Mouse (Mus musculus): ENCODE data around the gene Egflam. TPM values are rescaled to one million over a fixed set of nuclear protein-coding genes. Genes with fewer than 3 reads are reported as not detected.

The Egflam gene
- polyA plus RNA-seq, 2 experiments = 0.18 to 0.51 TPM

DNA sequence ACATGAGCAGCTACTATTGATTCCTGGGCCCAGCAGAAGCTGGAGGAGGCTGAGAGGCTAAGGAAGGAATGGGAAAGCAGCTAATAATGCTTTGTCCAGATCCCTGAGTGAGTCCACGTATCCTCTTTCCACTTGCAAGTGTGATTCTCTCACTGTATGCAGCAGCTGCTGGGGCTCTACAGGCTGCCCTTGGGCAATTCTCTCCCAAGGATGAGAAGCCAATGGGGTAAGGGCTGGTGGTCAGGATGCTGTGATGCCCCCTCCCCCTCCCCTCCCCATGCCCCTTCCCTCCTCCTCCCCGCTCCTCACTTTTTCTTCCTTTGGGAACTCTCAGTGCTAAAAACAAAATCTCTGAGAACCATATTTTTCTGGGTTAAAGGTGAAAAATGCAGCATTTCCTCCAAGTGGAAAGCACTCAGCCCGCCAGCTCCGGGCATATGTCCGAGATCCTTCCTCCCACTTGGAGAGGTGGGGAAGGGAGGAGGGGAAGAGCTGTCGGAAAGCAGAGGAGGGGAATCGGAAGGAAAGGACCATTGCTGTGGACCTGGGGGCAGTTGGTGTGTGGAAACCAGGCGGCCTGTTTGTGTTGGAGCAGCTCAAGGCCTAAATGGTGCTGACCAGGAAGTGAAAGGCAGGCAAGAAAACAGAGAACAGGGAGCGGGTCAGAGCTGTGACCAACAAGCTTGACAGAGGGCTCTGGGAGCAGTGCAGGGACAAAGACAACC lies 194.4 kb downstream of the Egflam start:
- 0 out of 4 replicates have a peak, but pooled peaks cover 0 to 2% of the 10 kb centered on the region in 2 experiments for H3K4me1 ChIP-seq (replicated peaks; ENCODE audit: control insufficient read depth in 2 of 2, insufficient read depth in 2 of 2, low read length in 1 of 2)
- no peaks in the 10 kb centered on the region; the same call in 1 of the 2 replicates for H3K27me3 ChIP-seq (ENCODE audit: control insufficient read depth, insufficient read depth, low read length)
- no peak overlapping the region for H3K4me3 ChIP-seq (ENCODE audit: insufficient read depth in 1 of 2, low read depth in 2 of 2, low read length in 2 of 2)
- H3K27ac ChIP-seq = no peak overlapping the region
- H3K9me3 ChIP-seq (ENCODE audit: control insufficient read depth, low read length) = no peaks in the 10 kb centered on the region
- TF ChIP-seq CTCF (IDR thresholded peaks at IDR 0.05; ENCODE audit: low read depth) = no peak
- no peak for TF ChIP-seq EP300 (IDR thresholded peaks at IDR 0.05; ENCODE audit: low read depth)
- no peak overlapping the region for H3K4me2 ChIP-seq (ENCODE audit: low read depth)
- ATAC-seq (ENCODE audit: insufficient read depth) (no peak), DNase-seq (ENCODE audit: low read depth in 3 of 3, low spot score in 3 of 3) (no peak)
- 37% methylated on average over 9 of the region's 9 CpGs for WGBS (ENCODE audit: insufficient replicate concordance)
- no peaks in the 10 kb centered on the region for H3K36me3 ChIP-seq (replicated peaks; ENCODE audit: control insufficient read depth, insufficient read depth, low read depth)
- no peak overlapping the region for H3K9ac ChIP-seq (replicated peaks)

DNA sequence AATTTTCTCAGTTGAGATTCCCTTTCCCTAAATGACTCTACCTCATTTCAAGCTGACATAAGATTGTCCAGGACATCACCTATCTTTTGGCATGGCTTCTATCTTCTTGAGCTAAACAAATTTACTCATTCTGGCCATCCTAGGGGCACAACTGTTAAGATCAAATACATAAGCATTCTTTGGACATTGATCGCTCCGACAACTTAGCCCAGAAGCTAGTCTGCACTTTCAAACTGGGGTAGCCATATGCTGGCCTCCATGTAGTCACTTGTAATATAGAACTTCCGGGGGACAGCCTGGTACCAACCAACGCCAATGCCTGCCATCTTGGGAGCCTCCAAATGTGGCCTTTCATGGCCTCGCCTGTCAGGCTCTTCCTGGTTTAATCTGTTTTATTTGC lies 195.2 kb downstream of the Egflam start:
- H3K4me3 ChIP-seq (ENCODE audit: insufficient read depth in 1 of 2, low read depth in 2 of 2, low read length in 2 of 2) = no peak overlapping the region
- no peak overlapping the region for H3K9ac ChIP-seq (replicated peaks)
- no peaks in the 10 kb centered on the region for H3K9me3 ChIP-seq (ENCODE audit: control insufficient read depth, low read length)
- 56% methylated on average over 5 of the region's 5 CpGs for WGBS (ENCODE audit: insufficient replicate concordance)
- H3K4me2 ChIP-seq (ENCODE audit: low read depth) = no peak overlapping the region
- DNase-seq (ENCODE audit: low read depth in 3 of 3, low spot score in 3 of 3) (no peak), ATAC-seq (ENCODE audit: insufficient read depth) (no peak)
- H3K36me3 ChIP-seq (replicated peaks; ENCODE audit: control insufficient read depth, insufficient read depth, low read depth) = no peaks in the 10 kb centered on the region
- 0 out of 4 replicates have a peak, but pooled peaks cover 0 to 2% of the 10 kb centered on the region in 2 experiments for H3K4me1 ChIP-seq (replicated peaks; ENCODE audit: control insufficient read depth in 2 of 2, insufficient read depth in 2 of 2, low read length in 1 of 2)
- no peaks in the 10 kb centered on the region; the same call in 1 of the 2 replicates for H3K27me3 ChIP-seq (ENCODE audit: control insufficient read depth, insufficient read depth, low read length)
- H3K27ac ChIP-seq = no peak overlapping the region
- TF ChIP-seq EP300 (IDR thresholded peaks at IDR 0.05; ENCODE audit: low read depth) (no peak), CTCF (IDR thresholded peaks at IDR 0.05; ENCODE audit: low read depth) (no peak)

DNA sequence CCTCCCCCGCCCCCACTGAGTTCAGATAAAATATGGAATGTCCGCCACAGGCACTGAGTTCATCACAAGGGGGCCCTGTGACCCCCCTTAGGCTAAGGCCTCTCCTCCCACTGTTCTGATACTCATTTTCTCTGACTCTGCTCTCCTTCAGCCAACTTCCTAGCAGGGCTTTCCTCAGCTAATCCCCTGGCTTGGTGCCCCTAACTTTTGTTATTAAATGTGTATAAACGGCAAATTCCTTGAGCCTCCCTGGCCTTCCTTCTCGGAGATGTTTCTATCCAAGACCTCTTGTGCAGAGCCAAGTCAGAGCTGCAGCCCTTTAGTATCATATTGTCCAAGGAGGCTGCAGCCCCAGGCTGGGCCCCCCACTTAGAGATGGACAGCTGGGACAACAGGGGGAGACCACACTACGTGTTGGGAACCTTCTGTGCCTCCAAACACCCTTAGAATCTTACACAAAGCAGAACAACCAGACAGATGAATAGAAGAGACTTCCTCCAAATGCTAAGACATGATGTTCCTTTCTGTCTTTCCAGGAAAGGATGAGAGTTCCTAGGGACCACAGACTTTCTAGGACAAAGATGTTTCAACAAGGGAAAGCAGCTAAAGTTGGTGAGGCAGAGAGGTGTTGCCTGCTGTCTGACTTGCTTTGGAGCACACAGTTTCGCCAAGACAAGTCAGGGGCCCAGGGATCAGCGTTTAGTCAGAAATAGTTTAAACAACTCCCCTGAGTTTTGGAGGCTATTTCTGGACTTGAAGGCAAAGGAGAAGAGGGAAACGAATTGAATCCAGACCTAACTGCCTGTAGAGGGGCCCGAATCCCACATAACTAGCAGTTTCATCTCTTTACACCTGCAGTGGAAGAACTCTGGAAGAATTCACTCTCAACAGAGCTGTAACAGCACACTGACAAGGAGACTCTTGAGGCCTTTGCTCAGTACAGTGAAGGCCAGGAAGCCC lies 196.5 kb downstream of the Egflam start:
- Histone ChIP-seq H3K27ac (no peak overlapping the region), H3K4me3 (ENCODE audit: insufficient read depth in 1 of 2, low read depth in 2 of 2, low read length in 2 of 2) (no peak overlapping the region), H3K9me3 (ENCODE audit: control insufficient read depth, low read length) (no peaks in the 10 kb centered on the region), H3K27me3 (ENCODE audit: control insufficient read depth, insufficient read depth, low read length) (no peaks in the 10 kb centered on the region; the same call in 1 of the 2 replicates), H3K36me3 (replicated peaks; ENCODE audit: control insufficient read depth, insufficient read depth, low read depth) (no peaks in the 10 kb centered on the region), H3K4me1 (replicated peaks; ENCODE audit: control insufficient read depth in 2 of 2, insufficient read depth in 2 of 2, low read length in 1 of 2) (0 out of 4 replicates have a peak, but pooled peaks cover 0 to 2% of the 10 kb centered on the region in 2 experiments), H3K9ac (replicated peaks) (no peak overlapping the region), H3K4me2 (ENCODE audit: low read depth) (no peak overlapping the region)
- DNase-seq (ENCODE audit: low read depth in 3 of 3, low spot score in 3 of 3) = no peak
- 63% methylated on average over 9 of the region's 9 CpGs for WGBS (ENCODE audit: insufficient replicate concordance)
- TF ChIP-seq CTCF (IDR thresholded peaks at IDR 0.05; ENCODE audit: low read depth) (no peak), EP300 (IDR thresholded peaks at IDR 0.05; ENCODE audit: low read depth) (no peak)
- ATAC-seq (ENCODE audit: insufficient read depth) = no peak

DNA sequence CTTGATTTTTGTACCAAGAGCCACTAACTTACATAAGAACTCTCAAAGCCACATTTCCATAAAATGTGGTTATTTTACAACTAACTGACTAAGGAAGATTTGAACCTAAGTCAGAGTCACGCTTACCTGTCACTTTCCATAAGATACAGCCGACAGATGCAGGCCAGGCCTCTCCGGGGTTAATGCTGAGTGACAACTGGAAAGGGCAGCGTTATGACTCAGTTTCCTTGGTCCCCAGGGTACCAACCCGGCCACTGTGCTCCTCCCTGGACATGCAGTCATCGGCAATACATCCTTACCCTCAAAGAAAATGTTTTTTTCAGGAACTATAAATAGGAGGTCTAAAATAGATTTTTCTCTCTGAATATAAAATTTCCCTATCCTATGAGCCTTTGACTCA lies 197.9 kb downstream of the Egflam start:
- H3K9ac ChIP-seq (replicated peaks) = no peak overlapping the region
- H3K4me3 ChIP-seq (ENCODE audit: insufficient read depth in 1 of 2, low read depth in 2 of 2, low read length in 2 of 2) = no peak overlapping the region
- WGBS (ENCODE audit: insufficient replicate concordance) = 47% methylated on average over 6 of the region's 6 CpGs
- no peak overlapping the region for H3K27ac ChIP-seq
- H3K9me3 ChIP-seq (ENCODE audit: control insufficient read depth, low read length) = no peaks in the 10 kb centered on the region
- no peaks in the 10 kb centered on the region for H3K36me3 ChIP-seq (replicated peaks; ENCODE audit: control insufficient read depth, insufficient read depth, low read depth)
- no peak for TF ChIP-seq EP300 (IDR thresholded peaks at IDR 0.05; ENCODE audit: low read depth)
- ATAC-seq (ENCODE audit: insufficient read depth) = no peak
- H3K4me2 ChIP-seq (ENCODE audit: low read depth) = no peak overlapping the region
- 0 out of 4 replicates have a peak, but pooled peaks cover 0 to 2% of the 10 kb centered on the region in 2 experiments for H3K4me1 ChIP-seq (replicated peaks; ENCODE audit: control insufficient read depth in 2 of 2, insufficient read depth in 2 of 2, low read length in 1 of 2)
- H3K27me3 ChIP-seq (ENCODE audit: control insufficient read depth, insufficient read depth, low read length) = no peaks in the 10 kb centered on the region; the same call in 1 of the 2 replicates
- no peak for DNase-seq (ENCODE audit: low read depth in 3 of 3, low spot score in 3 of 3)

DNA sequence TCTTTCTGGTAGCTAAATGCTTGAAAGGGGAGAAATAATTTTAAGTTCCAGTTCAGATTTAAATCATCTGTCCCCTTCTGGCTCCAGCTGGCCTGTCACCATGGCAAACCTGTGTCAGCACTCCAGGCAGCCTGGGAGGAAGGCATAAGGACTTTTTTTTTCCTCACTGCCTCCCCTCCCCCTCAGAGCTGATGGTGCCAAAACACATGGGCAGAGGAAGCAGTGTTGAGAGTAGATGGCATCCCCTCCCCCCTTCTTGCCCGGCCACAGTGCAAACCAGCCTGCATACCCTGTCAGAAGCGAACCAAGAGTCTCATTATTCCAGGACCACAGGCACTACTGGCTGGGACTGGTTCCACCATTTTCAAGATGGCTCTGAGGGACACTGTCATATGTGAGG lies 199.4 kb downstream of the Egflam start:
- no peaks in the 10 kb centered on the region for H3K9me3 ChIP-seq (ENCODE audit: control insufficient read depth, low read length)
- H3K4me1 ChIP-seq (replicated peaks; ENCODE audit: control insufficient read depth in 2 of 2, insufficient read depth in 2 of 2, low read length in 1 of 2) = 0 out of 4 replicates have a peak, but pooled peaks cover 0 to 2% of the 10 kb centered on the region in 2 experiments
- no peaks in the 10 kb centered on the region; the same call in 1 of the 2 replicates for H3K27me3 ChIP-seq (ENCODE audit: control insufficient read depth, insufficient read depth, low read length)
- no peak overlapping the region for H3K27ac ChIP-seq
- TF ChIP-seq EP300 (IDR thresholded peaks at IDR 0.05; ENCODE audit: low read depth) (no peak), CTCF (IDR thresholded peaks at IDR 0.05; ENCODE audit: low read depth) (no peak)
- WGBS (ENCODE audit: insufficient replicate concordance) = 59% methylated on average over 2 of the region's 2 CpGs
- no peak overlapping the region for H3K9ac ChIP-seq (replicated peaks)
- no peak overlapping the region for H3K4me3 ChIP-seq (ENCODE audit: insufficient read depth in 1 of 2, low read depth in 2 of 2, low read length in 2 of 2)
- H3K4me2 ChIP-seq (ENCODE audit: low read depth) = no peak overlapping the region
- no peaks in the 10 kb centered on the region for H3K36me3 ChIP-seq (replicated peaks; ENCODE audit: control insufficient read depth, insufficient read depth, low read depth)
- ATAC-seq (ENCODE audit: insufficient read depth) (no peak), DNase-seq (ENCODE audit: low read depth in 3 of 3, low spot score in 3 of 3) (no peak)
